Comparison of ENCODE assay signal across 14 mouse cellular contexts in genomic region chr16:31993195-31993594, GRCm38 (mm10).
"Had no signal": no experiment of that assay in that cellular context is flagged by ENCODE, and none has a peak within 500 bp of the region (broad histone marks: within the 10 kb centered on the region; RNA-seq: fewer than 3 reads in every experiment).

No protein-coding gene starts in this region.

- H3K4me3 ChIP-seq: layer of hippocampus, adult 2 months; limb, embryonic 12.5 days; liver, embryonic 13.5 days; midbrain, embryonic 15.5 days; neural tube, embryonic 12.5 days had no signal

- H3K4me2 ChIP-seq: limb, embryonic 12.5 days; liver, embryonic 13.5 days; lung, embryonic 14.5 days; midbrain, embryonic 11.5 days; midbrain, embryonic 15.5 days; neural tube, embryonic 12.5 days had no signal

- ATAC-seq: inflammation-experienced regulatory T-cells, adult 6 months; intestine, postnatal 0 days; midbrain, embryonic 15.5 days had no signal

- H3K9me3 ChIP-seq: limb, embryonic 12.5 days; liver, embryonic 13.5 days; midbrain, embryonic 15.5 days; neural tube, embryonic 12.5 days had no signal

- H3K9ac ChIP-seq: limb, embryonic 12.5 days; liver, embryonic 13.5 days; lung, embryonic 14.5 days; midbrain, embryonic 15.5 days; neural tube, embryonic 12.5 days had no signal

- DNase-seq: kidney, postnatal 25 days; liver, embryonic 13.5 days; lung, embryonic 14.5 days; lung, postnatal 10 days; lung, postnatal 4 days; thymus, postnatal 4 days had no signal

- H3K27ac ChIP-seq: layer of hippocampus, adult 2 months; limb, embryonic 12.5 days; liver, embryonic 13.5 days; midbrain, embryonic 15.5 days; neural tube, embryonic 12.5 days; stomach, postnatal 0 days had no signal

- H3K4me1 ChIP-seq: limb, embryonic 12.5 days; liver, embryonic 13.5 days; midbrain, embryonic 15.5 days; neural tube, embryonic 12.5 days had no signal

- H3K27me3 ChIP-seq: limb, embryonic 12.5 days; liver, embryonic 13.5 days; midbrain, embryonic 15.5 days; neural tube, embryonic 12.5 days had no signal
